Mouse (Mus musculus) liver, embryonic 15.5 days (tissue): Measurements from ENCODE around the gene Cobl. TPM values are rescaled to one million over a fixed set of nuclear protein-coding genes. Genes with fewer than 3 reads are reported as not detected.

Experiments
- ATAC-seq: fragments of 200-750 bp; cut with Nextera tagmentation; 2 replicates; pipeline ENCODE4 v1.8.0; 2017; ENCODE audit warnings: moderate number of reproducible peaks, mild to moderate bottlenecking, moderate library complexity; ENCODE audit not compliant: insufficient read depth
- H3K27ac ChIP-seq: fragments of 300-500 bp; sonication (generic); replicated peaks from 2 replicates; pipeline ENCODE4 v1.5.1; 2015; ENCODE audit warnings: mild to moderate bottlenecking, inconsistent platforms
- H3K27me3 ChIP-seq: fragments of 300-500 bp; sonication (generic); 2 replicates; pipeline ENCODE4 v1.6.1; 2015; ENCODE audit warnings: mild to moderate bottlenecking, inconsistent platforms
- H3K36me3 ChIP-seq: fragments of 300-500 bp; sonication (generic); replicated peaks from 2 replicates; pipeline ENCODE4 v1.6.1; 2015; ENCODE audit warnings: moderate library complexity, mild to moderate bottlenecking, inconsistent platforms
- H3K4me1 ChIP-seq: fragments of 300-500 bp; sonication (generic); replicated peaks from 2 replicates; pipeline ENCODE4 v1.6.1; 2015; ENCODE audit warnings: inconsistent platforms
- H3K4me2 ChIP-seq: fragments of 300-500 bp; sonication (generic); 2 replicates; pipeline ENCODE4 v1.6.1; 2015; ENCODE audit warnings: moderate library complexity, mild to moderate bottlenecking, inconsistent platforms
- H3K4me3 ChIP-seq: fragments of 300-500 bp; sonication (generic); replicated peaks from 2 replicates; pipeline ENCODE4 v1.5.1; 2015; ENCODE audit warnings: mild to moderate bottlenecking, inconsistent platforms
- H3K9ac ChIP-seq: fragments of 300-500 bp; sonication (generic); 2 replicates; pipeline ENCODE4 v1.6.1; 2015; ENCODE audit warnings: moderate library complexity, mild to moderate bottlenecking, inconsistent platforms
- H3K9me3 ChIP-seq: fragments of 300-500 bp; sonication (generic); replicated peaks from 2 replicates; pipeline ENCODE4 v1.6.1; 2016; ENCODE audit warnings: inconsistent platforms
- WGBS: fragments of 180-500 bp; shearing (Covaris S2); methylation state at CpG from one replicate; pipeline ENCODE4 v1.1.7; 2015; ENCODE audit warnings: mixed read lengths; ENCODE audit not compliant: insufficient replicate concordance; 5-methylcytosine and 5-hydroxymethylcytosine counted together
- polyA plus RNA-seq: library from polyadenylated mRNA; unstranded; fragments of >200 nt; fragmentation: Nextera tagmentation; extraction: Ambion mirVana; gene quantifications from 2 replicates; pipeline ENCODE4 v1.2.1, GENCODE M21; 2015

The Cobl gene
- polyA plus RNA-seq, 1 experiment from 2014 or later, result 3.2 TPM

DNA sequence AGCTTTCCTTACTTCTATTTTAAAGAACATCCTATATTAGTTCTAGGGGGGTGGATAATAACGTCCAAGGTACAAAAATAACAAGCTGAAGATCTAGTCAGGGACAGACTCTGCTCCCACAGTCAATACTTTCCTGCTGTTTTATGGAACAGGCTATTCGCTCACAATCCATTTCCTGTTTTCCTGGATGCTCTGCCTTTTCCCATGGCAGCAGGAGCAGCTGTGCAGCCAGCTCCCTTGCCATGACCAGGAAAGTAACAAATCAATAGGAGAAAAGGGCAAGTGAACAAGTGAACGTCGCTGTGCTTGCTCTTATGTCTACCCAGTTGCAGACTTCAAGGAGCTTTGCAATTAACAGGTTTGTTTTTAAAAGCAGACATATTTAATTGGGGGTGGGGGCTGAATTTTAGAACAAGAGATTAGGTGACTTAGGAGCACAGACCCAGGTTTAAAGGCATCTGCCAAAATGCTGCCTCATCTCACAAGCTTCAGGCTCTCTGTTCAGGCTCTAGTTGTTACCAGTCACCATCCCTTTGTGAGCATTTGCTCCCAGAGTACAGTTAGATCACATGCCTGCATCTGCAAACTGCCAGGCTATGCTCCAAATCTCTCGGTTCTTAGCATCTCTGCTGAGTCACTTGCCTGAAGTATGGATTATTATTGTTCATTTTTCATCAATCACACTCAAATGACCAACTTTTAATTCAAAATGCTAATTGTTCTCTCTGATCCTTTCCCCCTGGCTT, 164.9 kb downstream of the Cobl start:
- H3K4me3 ChIP-seq, result no peak overlapping the region
- ATAC-seq, result no peak
- H3K4me2 ChIP-seq, result no peak overlapping the region
- H3K27me3 ChIP-seq, result no peaks in the 10 kb centered on the region
- 22% methylated on average over 5 of the region's 5 CpGs for WGBS
- no peaks in the 10 kb centered on the region for H3K36me3 ChIP-seq
- no peak overlapping the region for H3K27ac ChIP-seq
- H3K4me1 ChIP-seq, result no peaks in the 10 kb centered on the region
- no peak overlapping the region for H3K9ac ChIP-seq
- H3K9me3 ChIP-seq, result no peaks in the 10 kb centered on the region

DNA sequence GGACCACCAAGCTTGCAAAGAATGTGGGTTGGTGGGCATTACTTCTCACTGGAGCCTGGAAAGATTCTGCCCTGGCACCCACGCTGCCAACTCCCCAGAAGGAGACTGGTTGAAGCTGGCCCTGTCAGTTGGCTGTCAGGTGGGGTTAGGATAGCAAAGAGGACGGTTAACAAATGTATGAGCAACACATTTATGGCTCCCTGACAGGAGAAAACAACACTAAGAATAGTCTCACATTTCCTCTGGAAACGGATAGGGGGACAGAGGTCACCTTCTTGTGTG, 173.2 kb downstream of the Cobl start:
- no peaks in the 10 kb centered on the region for H3K27me3 ChIP-seq
- H3K4me2 ChIP-seq, result no peak overlapping the region
- 21% methylated on average over 3 of the region's 3 CpGs for WGBS
- no peaks in the 10 kb centered on the region for H3K9me3 ChIP-seq
- no peak overlapping the region for H3K27ac ChIP-seq
- H3K36me3 ChIP-seq, result no peaks in the 10 kb centered on the region
- H3K4me3 ChIP-seq, result no peak overlapping the region
- no peaks in the 10 kb centered on the region for H3K4me1 ChIP-seq
- no peak overlapping the region for H3K9ac ChIP-seq
- no peak for ATAC-seq

DNA sequence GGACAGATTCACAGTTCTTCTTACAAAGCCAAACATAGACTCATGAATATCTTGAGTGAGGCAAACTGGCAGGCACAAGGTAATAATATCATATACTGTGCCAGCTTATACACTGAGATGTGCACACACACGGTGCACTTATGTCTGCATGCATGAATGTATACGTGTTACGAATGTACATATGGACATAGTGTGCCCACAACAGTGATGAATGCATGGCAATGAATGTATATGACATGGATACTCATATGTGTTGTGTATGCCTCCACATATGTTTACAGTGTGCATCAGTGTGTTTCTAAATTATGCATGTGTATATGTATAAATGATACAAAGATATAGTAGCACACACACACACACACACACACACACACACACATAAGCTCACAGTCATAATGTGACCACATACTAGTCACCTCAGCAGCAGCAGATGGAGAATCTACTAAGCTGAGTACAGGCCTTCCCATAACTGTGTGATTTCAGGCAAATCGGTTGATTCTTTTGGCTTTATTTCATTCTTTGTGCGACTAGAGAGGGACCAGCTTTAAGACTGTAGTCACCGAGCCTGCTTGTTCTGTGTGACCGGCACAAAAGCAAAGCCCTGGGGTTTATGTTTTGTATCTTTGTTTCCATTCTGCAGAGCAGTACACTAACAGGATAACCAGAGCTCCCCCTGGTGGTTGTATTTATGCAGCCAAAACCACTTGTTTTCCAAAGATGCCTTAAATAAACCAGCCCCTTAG, 173.7 kb downstream of the Cobl start:
- ATAC-seq, result no peak
- Histone ChIP-seq H3K9ac (no peak overlapping the region), H3K27me3 (no peaks in the 10 kb centered on the region), H3K36me3 (no peaks in the 10 kb centered on the region), H3K27ac (no peak overlapping the region), H3K9me3 (no peaks in the 10 kb centered on the region), H3K4me2 (no peak overlapping the region), H3K4me1 (no peaks in the 10 kb centered on the region), H3K4me3 (no peak overlapping the region)
- WGBS, result 37% methylated on average over 7 of the region's 7 CpGs

DNA sequence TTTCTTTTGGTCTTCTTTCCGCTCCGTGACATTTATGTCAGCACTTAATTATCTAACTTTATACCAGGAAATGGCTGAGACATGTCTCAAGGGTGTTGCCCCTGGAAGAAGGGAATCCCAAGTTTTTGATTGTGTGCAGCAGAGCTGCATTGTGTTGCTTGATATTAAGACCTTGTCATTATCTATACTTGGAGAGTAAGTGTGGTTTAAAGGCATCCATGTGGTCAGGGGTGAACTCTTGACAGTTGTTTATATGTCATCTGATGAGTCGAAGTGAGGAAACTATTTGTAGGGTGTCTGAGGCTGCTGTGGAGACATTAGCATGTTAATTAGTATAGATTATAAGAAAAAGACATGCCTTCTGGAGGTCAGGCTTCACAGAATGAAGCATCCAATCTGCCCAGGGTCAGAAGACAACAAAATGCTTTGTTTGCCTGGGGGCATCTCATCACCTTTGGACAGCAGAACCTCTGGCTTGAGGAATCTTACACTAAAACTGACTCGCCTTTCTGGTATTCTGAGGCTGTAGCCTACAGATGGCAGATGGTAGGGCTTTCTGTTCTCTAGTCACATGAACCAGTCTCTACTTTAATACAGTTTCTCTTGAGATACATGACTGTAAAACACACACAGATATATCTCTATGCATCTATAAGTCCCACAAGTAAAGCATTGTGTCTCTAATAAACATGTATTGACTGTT, 179.3 kb downstream of the Cobl start:
- WGBS, result 58% methylated on average over 4 of the region's 4 CpGs
- ATAC-seq, result no peak
- Histone ChIP-seq H3K4me2 (no peak overlapping the region), H3K9ac (no peak overlapping the region), H3K4me3 (no peak overlapping the region), H3K4me1 (no peaks in the 10 kb centered on the region), H3K9me3 (no peaks in the 10 kb centered on the region), H3K27me3 (no peaks in the 10 kb centered on the region), H3K27ac (no peak overlapping the region), H3K36me3 (no peaks in the 10 kb centered on the region)

DNA sequence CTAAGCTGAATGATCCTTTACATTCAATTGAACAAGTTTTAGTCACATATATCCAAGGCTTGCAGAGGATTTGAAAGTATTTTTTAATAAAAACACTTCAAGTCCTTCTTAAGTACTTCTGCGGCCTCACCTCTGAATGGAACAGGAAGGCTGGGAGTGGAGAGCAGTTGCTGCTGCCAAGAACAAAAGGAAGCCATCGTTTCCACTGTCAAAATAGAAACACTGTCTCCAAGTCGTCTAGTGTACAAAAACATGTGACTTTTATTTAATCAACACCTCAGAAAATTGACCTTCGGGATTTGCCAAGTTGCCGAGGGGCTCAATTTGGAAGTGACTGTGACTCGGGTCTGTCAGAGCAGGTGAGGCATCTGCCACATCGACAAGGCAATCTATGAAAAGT, 184.0 kb downstream of the Cobl start:
- no peak overlapping the region for H3K9ac ChIP-seq
- ATAC-seq, result no peak
- no peaks in the 10 kb centered on the region for H3K27me3 ChIP-seq
- H3K4me1 ChIP-seq, result no peaks in the 10 kb centered on the region
- no peaks in the 10 kb centered on the region for H3K36me3 ChIP-seq
- no peak overlapping the region for H3K27ac ChIP-seq
- no peaks in the 10 kb centered on the region for H3K9me3 ChIP-seq
- H3K4me2 ChIP-seq, result no peak overlapping the region
- H3K4me3 ChIP-seq, result no peak overlapping the region
- 58% methylated on average over 7 of the region's 7 CpGs for WGBS

DNA sequence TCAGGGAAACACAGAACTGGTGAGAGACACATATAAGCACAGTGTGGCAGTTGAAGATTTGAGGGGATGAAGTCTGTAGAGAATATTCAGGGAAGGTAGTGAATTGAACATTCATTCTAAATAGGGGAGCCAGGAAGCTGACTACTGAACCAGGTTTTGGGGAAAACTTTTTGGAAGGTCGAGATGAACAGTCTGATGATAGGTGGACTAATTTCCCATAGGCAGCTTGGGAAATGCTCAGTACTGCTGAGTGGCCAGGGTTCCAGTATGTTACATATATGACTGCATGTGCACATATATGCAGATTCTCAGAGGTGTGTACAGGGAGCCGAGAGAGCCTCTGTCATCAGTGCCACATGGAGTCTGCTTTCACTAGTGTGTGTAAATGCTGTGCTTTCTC, 190.5 kb downstream of the Cobl start:
- no peak for ATAC-seq
- Histone ChIP-seq H3K27ac (no peak overlapping the region), H3K4me1 (no peaks in the 10 kb centered on the region), H3K27me3 (no peaks in the 10 kb centered on the region), H3K9me3 (no peaks in the 10 kb centered on the region), H3K36me3 (no peaks in the 10 kb centered on the region), H3K4me3 (no peak overlapping the region), H3K4me2 (no peak overlapping the region), H3K9ac (no peak overlapping the region)
- WGBS, result 50% methylated on average over 2 of the region's 2 CpGs

DNA sequence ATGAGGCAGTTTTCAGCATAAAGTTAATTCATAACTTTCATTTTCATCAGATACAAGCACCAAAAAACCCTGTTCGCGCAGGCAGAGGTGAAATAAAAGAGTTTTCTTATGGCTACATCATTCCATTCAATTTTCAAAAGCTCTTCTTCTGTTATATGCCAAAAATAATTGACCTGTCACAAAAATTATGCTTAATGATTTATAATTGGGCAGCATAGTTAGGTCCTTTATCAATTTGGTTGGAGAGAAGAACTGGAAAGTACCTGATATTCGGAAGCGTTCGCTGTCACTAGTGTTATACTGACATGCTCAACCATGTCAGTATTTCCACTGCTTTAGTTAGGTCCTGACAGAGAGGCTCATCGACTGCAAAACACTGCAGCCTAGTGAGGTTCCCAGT, 191.0 kb downstream of the Cobl start:
- Histone ChIP-seq H3K27ac (no peak overlapping the region), H3K9ac (no peak overlapping the region), H3K9me3 (no peaks in the 10 kb centered on the region), H3K4me3 (no peak overlapping the region), H3K4me2 (no peak overlapping the region), H3K27me3 (no peaks in the 10 kb centered on the region), H3K4me1 (no peaks in the 10 kb centered on the region), H3K36me3 (no peaks in the 10 kb centered on the region)
- ATAC-seq, result no peak
- 69% methylated on average over 6 of the region's 6 CpGs for WGBS

DNA sequence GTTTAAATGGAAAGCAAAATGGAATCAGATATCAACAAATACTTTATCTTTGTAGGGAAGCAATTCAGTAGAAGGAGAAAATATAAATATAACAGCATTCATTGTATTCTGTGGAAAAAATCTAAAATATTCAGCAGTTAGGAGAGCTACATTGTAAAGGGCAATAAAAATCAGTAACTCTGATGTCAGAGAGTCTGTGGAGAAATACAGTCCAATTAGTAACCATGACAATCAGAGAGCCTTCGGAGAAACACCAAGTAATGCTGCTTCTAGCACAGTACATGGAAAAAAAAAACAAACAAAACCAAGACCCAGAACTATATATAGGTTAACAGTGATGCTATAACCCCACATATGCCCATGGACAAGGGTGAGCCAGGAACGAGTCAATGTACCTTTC, 206.3 kb downstream of the Cobl start:
- H3K36me3 ChIP-seq, result no peaks in the 10 kb centered on the region
- no peaks in the 10 kb centered on the region for H3K27me3 ChIP-seq
- no peaks in the 10 kb centered on the region for H3K4me1 ChIP-seq
- no peak overlapping the region for H3K9ac ChIP-seq
- 37% methylated on average over 2 of the region's 2 CpGs for WGBS
- H3K9me3 ChIP-seq, result no peaks in the 10 kb centered on the region
- no peak overlapping the region for H3K27ac ChIP-seq
- no peak for ATAC-seq
- H3K4me2 ChIP-seq, result no peak overlapping the region
- H3K4me3 ChIP-seq, result no peak overlapping the region

DNA sequence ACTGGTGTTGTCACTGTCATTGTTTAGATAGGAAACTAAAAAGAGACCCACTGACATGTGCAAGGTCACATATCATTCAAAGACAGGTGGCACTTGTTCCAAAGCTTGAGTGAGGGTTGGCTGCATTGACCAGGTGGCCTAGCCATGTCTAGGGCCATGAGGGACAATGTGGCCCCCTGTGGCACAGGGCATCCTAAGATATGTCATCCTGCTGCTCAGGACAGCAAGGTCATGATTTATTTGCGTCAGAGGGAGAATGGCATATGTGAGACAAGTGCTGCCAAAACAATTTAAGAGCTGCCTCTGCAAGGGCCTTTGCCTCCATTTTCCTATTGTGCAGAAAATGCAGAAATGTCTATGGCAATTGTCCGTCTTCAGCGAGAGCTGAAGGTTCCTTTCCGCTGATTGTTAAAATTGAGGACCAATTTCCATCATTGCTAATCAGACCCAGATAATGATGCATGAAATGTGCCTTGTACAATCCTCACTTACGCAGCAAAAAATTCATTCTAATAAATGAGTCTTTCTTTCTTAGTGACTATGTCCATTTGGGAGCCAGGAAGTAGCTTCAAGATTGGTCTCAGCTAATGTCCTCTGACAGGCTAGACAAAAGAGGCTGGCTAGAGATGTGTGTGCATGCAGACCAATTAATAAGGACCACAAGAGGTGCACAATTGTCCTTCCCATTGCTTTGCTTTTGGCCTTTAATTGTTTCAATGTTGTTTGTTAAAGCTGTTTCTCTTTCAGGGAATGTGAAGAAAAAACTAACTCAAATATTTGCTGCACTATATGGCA, 207.2 kb downstream of the Cobl start:
- ATAC-seq, result no peak

DNA sequence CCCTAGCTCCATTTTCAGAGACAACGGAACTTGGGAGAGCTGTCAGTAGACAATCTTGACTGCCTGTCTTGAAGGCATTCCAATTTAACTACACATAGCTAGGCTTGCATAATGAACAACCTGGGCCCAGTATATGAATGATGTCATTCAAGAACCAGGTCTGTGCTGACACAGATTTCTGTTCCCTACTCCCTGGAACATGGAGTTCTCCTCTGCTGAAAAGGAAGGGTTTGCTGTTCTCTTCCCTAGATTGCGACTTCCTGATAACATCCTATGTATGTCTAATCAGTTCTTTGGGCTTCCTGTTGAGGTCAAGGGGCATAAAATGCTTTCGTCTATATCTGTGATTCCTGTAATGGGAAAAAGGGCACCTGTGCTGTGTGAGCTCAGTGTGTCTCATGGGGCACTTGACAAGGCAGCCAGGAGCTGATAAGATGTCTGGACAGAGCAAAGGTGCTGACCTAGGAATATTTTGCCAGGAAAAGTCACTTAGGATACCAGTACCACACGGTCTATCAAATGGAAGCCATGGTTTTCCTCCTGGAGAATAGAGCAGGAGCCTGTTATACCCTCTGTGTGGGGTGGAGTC, 219.3 kb downstream of the Cobl start:
- Histone ChIP-seq H3K9me3 (no peaks in the 10 kb centered on the region), H3K4me3 (no peak overlapping the region), H3K9ac (no peak overlapping the region), H3K4me2 (no peak overlapping the region), H3K4me1 (no peaks in the 10 kb centered on the region), H3K27ac (no peak overlapping the region), H3K27me3 (no peaks in the 10 kb centered on the region), H3K36me3 (no peaks in the 10 kb centered on the region)
- ATAC-seq, result no peak
- WGBS, result 39% methylated on average over 4 of the region's 4 CpGs

More for the DNA sequence above, 207.2 kb downstream of the Cobl start:
- WGBS, result 56% methylated on average over 5 of the region's 5 CpGs
- H3K27ac ChIP-seq, result no peak overlapping the region
- no peak overlapping the region for H3K9ac ChIP-seq
- H3K4me1 ChIP-seq, result no peaks in the 10 kb centered on the region
- H3K4me2 ChIP-seq, result no peak overlapping the region
- no peaks in the 10 kb centered on the region for H3K27me3 ChIP-seq
- H3K9me3 ChIP-seq, result no peaks in the 10 kb centered on the region
- H3K36me3 ChIP-seq, result no peaks in the 10 kb centered on the region
- H3K4me3 ChIP-seq, result no peak overlapping the region

DNA sequence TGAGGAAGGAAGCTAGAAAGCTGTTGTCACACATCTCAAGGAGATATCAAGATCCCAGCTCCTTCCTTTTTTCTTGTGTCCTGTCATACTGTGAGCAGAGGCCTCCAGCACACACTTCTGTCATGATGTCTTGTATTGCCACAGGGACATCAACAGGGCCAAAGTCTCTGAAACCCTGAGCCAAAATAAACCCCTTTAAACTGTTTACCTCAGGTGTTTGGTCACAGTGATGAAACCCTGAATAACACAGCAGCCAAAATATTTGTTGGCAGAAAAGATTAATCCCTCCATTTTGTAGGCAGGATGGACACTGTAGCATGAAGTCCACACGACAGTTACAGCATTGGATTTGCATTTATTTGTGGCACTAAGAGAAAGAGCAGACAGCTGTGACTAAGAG, 228.4 kb downstream of the Cobl start:
- ATAC-seq, result no peak
- H3K4me2 ChIP-seq, result no peak overlapping the region
- WGBS, result 44% methylated on average over 1 of the region's 1 CpGs
- no peak overlapping the region for H3K9ac ChIP-seq
- H3K9me3 ChIP-seq, result no peaks in the 10 kb centered on the region
- H3K27me3 ChIP-seq, result no peaks in the 10 kb centered on the region
- no peaks in the 10 kb centered on the region for H3K36me3 ChIP-seq
- no peak overlapping the region for H3K27ac ChIP-seq
- H3K4me1 ChIP-seq, result no peaks in the 10 kb centered on the region
- H3K4me3 ChIP-seq, result no peak overlapping the region
